Mouse (Mus musculus): ENCODE data around the gene Ttc8.
"Not testable (repeated sequence)": the region's sequence is repeated elsewhere in the genome, so short reads cannot be mapped to it uniquely, and the experiment has no call there.

Ttc8 gene

GRCm38 (mm10) chr12:98920194-98920991 is at the start of gene Ttc8:
Gene Ttc8 (plus strand): TSS chr12:98920574.
- DNase-seq = peak; percentile 87

GRCm38 (mm10) chr12:98872836-98873235 is 47.5 kb upstream of the Ttc8 start:
- no peak for DNase-seq

GRCm38 (mm10) chr12:98875216-98875615 is 45.2 kb upstream of the Ttc8 start:
- DNase-seq = no peak

GRCm38 (mm10) chr12:98878693-98879092 is 41.7 kb upstream of the Ttc8 start:
- DNase-seq = no peak

GRCm38 (mm10) chr12:98881796-98882195 is 38.6 kb upstream of the Ttc8 start:
- DNase-seq = no peak

GRCm38 (mm10) chr12:98884515-98884914 is 35.9 kb upstream of the Ttc8 start:
- no peak for DNase-seq

GRCm38 (mm10) chr12:98896761-98897160 is 23.6 kb upstream of the Ttc8 start:
- DNase-seq = no peak

- DNase-seq = no peak
Observed at GRCm38 (mm10) chr12:98899676-98900075, 20.7 kb upstream of the Ttc8 start.

- peak; percentile 28 for DNase-seq
Observed at GRCm38 (mm10) chr12:98900341-98900880, 20.0 kb upstream of the Ttc8 start.

GRCm38 (mm10) chr12:98900881-98901801 is 19.2 kb upstream of the Ttc8 start, which contains the start of gene Eml5:
Gene Eml5 (minus strand): TSS chr12:98901484.
- peak; percentile 83 for DNase-seq

- DNase-seq = no peak
Observed at GRCm38 (mm10) chr12:98905466-98905865, 14.9 kb upstream of the Ttc8 start.

- no peak for DNase-seq
Observed at GRCm38 (mm10) chr12:98910096-98910495, 10.3 kb upstream of the Ttc8 start.

GRCm38 (mm10) chr12:98931174-98931573 is 10.8 kb downstream of the Ttc8 start:
- no peak for DNase-seq

GRCm38 (mm10) chr12:98932441-98932840 is 12.1 kb downstream of the Ttc8 start:
- no peak for DNase-seq

- DNase-seq = no peak
Observed at GRCm38 (mm10) chr12:98932856-98933255, 12.5 kb downstream of the Ttc8 start.

- DNase-seq = not testable (repeated sequence)
Observed at GRCm38 (mm10) chr12:98951295-98951694, 30.9 kb downstream of the Ttc8 start.

- DNase-seq = no peak
Observed at GRCm38 (mm10) chr12:98956951-98957350, 36.6 kb downstream of the Ttc8 start.

- no peak for DNase-seq
Observed at GRCm38 (mm10) chr12:98957455-98957854, 37.1 kb downstream of the Ttc8 start.

GRCm38 (mm10) chr12:98961008-98961407 is 40.6 kb downstream of the Ttc8 start:
- DNase-seq = no peak

GRCm38 (mm10) chr12:98961415-98961814 is 41.0 kb downstream of the Ttc8 start:
- DNase-seq = no peak

GRCm38 (mm10) chr12:98965441-98966135 is 45.2 kb downstream of the Ttc8 start:
- DNase-seq = no peak

GRCm38 (mm10) chr12:98972291-98972690 is 51.9 kb downstream of the Ttc8 start:
- no peak for DNase-seq

GRCm38 (mm10) chr12:98973461-98973860 is 53.1 kb downstream of the Ttc8 start:
- DNase-seq = no peak

Data from right cerebral cortex, postnatal 4 days (tissue).